Mouse (Mus musculus) midbrain, postnatal 0 days (tissue): ENCODE results near the gene Tescl. TPM values are rescaled to one million over a fixed set of nuclear protein-coding genes. Genes with fewer than 3 reads are reported as not detected.

Experiments used
- ATAC-seq: fragments of 200-750 bp; cut with Nextera tagmentation; 2 replicates; pipeline ENCODE4 v1.8.0; 2017; ENCODE audit warnings: moderate number of reproducible peaks, mild to moderate bottlenecking, moderate TSS enrichment, moderate library complexity; ENCODE audit not compliant: low FRiP score
- DNase-seq: peaks from one replicate; pipeline ENCODE4 v3.0.0-alpha.2; 2015; ENCODE audit warnings: low spot score
- H3K27ac ChIP-seq: fragments of 300-500 bp; sonication (generic); 2 replicates; pipeline ENCODE4 v1.5.1; 2014; ENCODE audit warnings: low read depth, mild to moderate bottlenecking, low read length, mixed read lengths
- H3K27me3 ChIP-seq: fragments of 300-500 bp; sonication (generic); 2 replicates; pipeline ENCODE4 v1.6.1; 2014; ENCODE audit warnings: low read length, control low read depth, mixed read lengths; ENCODE audit not compliant: insufficient read depth
- H3K36me3 ChIP-seq: fragments of 300-500 bp; sonication (generic); 2 replicates; pipeline ENCODE4 v1.6.1; 2014; ENCODE audit warnings: low read length, control low read depth, mixed read lengths; ENCODE audit not compliant: insufficient read depth
- H3K4me1 ChIP-seq: fragments of 300-500 bp; sonication (generic); 2 replicates; pipeline ENCODE4 v1.6.1; 2014; ENCODE audit warnings: mild to moderate bottlenecking, control low read depth, antibody characterized with exemption, low read length, mixed read lengths; ENCODE audit not compliant: insufficient read depth
- H3K4me2 ChIP-seq: fragments of 300-500 bp; sonication (generic); 2 replicates; pipeline ENCODE4 v1.6.1; 2014; ENCODE audit warnings: low read depth, mild to moderate bottlenecking, low read length, mixed read lengths; ENCODE audit not compliant: poor library complexity, severe bottlenecking
- H3K4me3 ChIP-seq: fragments of 300-500 bp; sonication (generic); 2 replicates; pipeline ENCODE4 v1.5.1; 2014; ENCODE audit warnings: low read depth, mild to moderate bottlenecking, low read length, moderate library complexity
- H3K9ac ChIP-seq: fragments of 300-500 bp; sonication (generic); replicated peaks from 2 replicates; pipeline ENCODE4 v1.6.1; 2014; ENCODE audit warnings: mild to moderate bottlenecking, low read length, moderate library complexity, mixed read lengths; ENCODE audit not compliant: poor library complexity, severe bottlenecking
- H3K9me3 ChIP-seq: fragments of 300-500 bp; sonication (generic); 2 replicates; pipeline ENCODE4 v1.6.1; 2016; ENCODE audit warnings: low read length, control low read depth
- CTCF ChIP-seq: IDR thresholded peaks from 2 replicates; pipeline ENCODE4 v1.5.1; 2016; ENCODE audit warnings: antibody characterized with exemption, mild to moderate bottlenecking
- whole genome bisulfite sequencing: fragments of 180-500 bp; shearing (Covaris S2); extraction: QIAGEN DNeasy Blood & Tissue Kit; methylation state at CpG from one replicate; pipeline ENCODE4 v1.1.7; 2014; 5-methylcytosine and 5-hydroxymethylcytosine counted together
- polyA plus RNA-seq: library from polyadenylated mRNA; unstranded; fragments of >200 nt; fragmentation: Nextera tagmentation; extraction: Ambion mirVana; gene quantifications from 2 replicates; pipeline ENCODE4 v1.2.1, GENCODE M21; 2015
- total RNA-seq: library from RNA; depleted of rRNA; stranded (reverse); fragments of >200 nt; gene quantifications from 2 replicates; pipeline ENCODE4 v1.2.3, GENCODE M21; 2014

Gene Tescl
- total and polyA plus RNA-seq, 2 experiments from 2014 or later, result 0.19 TPM; not detected in 1

- H3K27ac ChIP-seq, result no peak overlapping the region
- no peaks in the 10 kb centered on the region for H3K9me3 ChIP-seq
- ATAC-seq, result no peak
- no peak overlapping the region for H3K9ac ChIP-seq
- H3K36me3 ChIP-seq, result no peaks in the 10 kb centered on the region
- peak; percentile 53 for TF ChIP-seq CTCF
- H3K27me3 ChIP-seq, result peaks cover 7% of the 10 kb centered on the region; the same call in 1 of the 2 replicates
- H3K4me1 ChIP-seq, result no peaks in the 10 kb centered on the region
- 9% methylated on average over 37 of the region's 49 CpGs for WGBS
- peak overlapping the region; percentile 18 for H3K4me2 ChIP-seq
- DNase-seq, result no peak
- peak overlapping the region; percentile 1; the same call in 1 of the 2 replicates for H3K4me3 ChIP-seq
Measured at GRCm38 (mm10) chr7:24377091-24377865, 43.5 kb upstream of the Tescl start.

DNA sequence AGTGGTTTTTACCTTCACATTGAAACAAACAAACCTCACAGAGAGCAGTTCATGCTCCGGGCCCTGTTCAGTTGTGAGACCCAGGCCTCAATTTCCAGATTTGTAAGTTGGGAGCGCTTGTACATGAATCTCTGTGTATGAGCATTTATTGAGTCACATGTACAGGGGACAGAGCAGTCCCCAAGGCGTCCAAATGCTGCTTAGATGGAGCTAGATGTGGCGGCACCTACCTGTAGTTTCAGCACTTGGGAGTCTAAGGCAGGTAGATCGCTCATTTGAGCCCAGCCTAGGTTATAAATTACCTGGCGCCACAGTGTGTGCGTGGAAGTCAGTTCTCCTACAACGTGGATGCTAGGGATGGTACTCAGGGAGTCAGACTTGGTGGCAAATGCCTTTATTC is 42.7 kb upstream of the Tescl start:
- 85% methylated on average over 8 of the region's 8 CpGs for WGBS
- Histone ChIP-seq H3K4me1 (no peaks in the 10 kb centered on the region), H3K27me3 (peaks cover 7% of the 10 kb centered on the region; the same call in 1 of the 2 replicates), H3K9ac (no peak overlapping the region), H3K36me3 (no peaks in the 10 kb centered on the region), H3K4me2 (no peak overlapping the region), H3K4me3 (no peak overlapping the region), H3K27ac (no peak overlapping the region), H3K9me3 (no peaks in the 10 kb centered on the region)
- no peak for TF ChIP-seq CTCF
- ATAC-seq (no peak), DNase-seq (no peak)

GRCm38 (mm10) chr7:24373538-24374379 is 40.0 kb upstream of the Tescl start:
- Histone ChIP-seq H3K4me1 (no peaks in the 10 kb centered on the region), H3K9me3 (no peaks in the 10 kb centered on the region), H3K36me3 (no peaks in the 10 kb centered on the region), H3K9ac (no peak overlapping the region), H3K27me3 (peaks cover 7% of the 10 kb centered on the region; the same call in 1 of the 2 replicates), H3K27ac (no peak overlapping the region; the same call in 1 of the 2 replicates), H3K4me3 (no peak overlapping the region), H3K4me2 (no peak overlapping the region)
- 29% methylated on average over 15 of the region's 20 CpGs for WGBS
- ATAC-seq (peak; percentile 60), DNase-seq (peak; percentile 58)
- no peak for TF ChIP-seq CTCF

DNA sequence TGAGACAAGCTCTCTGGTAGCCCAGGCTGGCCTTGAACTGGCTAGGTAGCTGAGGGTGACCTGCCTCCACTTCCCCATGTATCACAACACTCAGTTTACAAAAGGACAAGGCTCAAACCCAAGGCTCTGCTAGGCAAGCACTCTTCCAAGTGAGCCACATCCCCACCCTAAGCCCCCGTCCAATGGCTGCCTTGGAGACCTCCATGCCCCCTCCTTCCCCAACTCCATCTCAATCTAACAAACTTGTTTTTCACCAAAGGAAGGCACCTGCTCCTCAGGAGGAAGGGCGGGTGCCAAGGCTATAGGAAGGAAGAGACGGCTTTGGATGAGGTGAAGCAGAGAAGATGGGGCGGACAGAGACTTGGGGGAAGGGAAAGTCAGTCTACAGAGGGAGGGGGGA is 39.0 kb upstream of the Tescl start:
- Histone ChIP-seq H3K9ac (no peak overlapping the region), H3K9me3 (no peaks in the 10 kb centered on the region), H3K4me3 (no peak overlapping the region), H3K36me3 (no peaks in the 10 kb centered on the region), H3K27me3 (peaks cover 7% of the 10 kb centered on the region; the same call in 1 of the 2 replicates), H3K4me1 (no peaks in the 10 kb centered on the region), H3K27ac (no peak overlapping the region), H3K4me2 (no peak overlapping the region)
- no peak for TF ChIP-seq CTCF
- ATAC-seq, result no peak
- 79% methylated on average over 4 of the region's 4 CpGs for WGBS
- DNase-seq, result no peak

GRCm38 (mm10) chr7:24372300-24372699 is 38.6 kb upstream of the Tescl start:
- H3K27ac ChIP-seq, result no peak overlapping the region
- TF ChIP-seq CTCF, result no peak

GRCm38 (mm10) chr7:24371809-24372145 is 38.0 kb upstream of the Tescl start:
- Histone ChIP-seq H3K9me3 (no peaks in the 10 kb centered on the region), H3K4me2 (no peak overlapping the region), H3K9ac (no peak overlapping the region), H3K4me3 (no peak overlapping the region), H3K4me1 (no peaks in the 10 kb centered on the region), H3K27me3 (peaks cover 3% of the 10 kb centered on the region; the same call in 1 of the 2 replicates), H3K27ac (no peak overlapping the region), H3K36me3 (no peaks in the 10 kb centered on the region)
- ATAC-seq (no peak), DNase-seq (no peak)
- TF ChIP-seq CTCF, result no peak
- WGBS, result 71% methylated on average over 3 of the region's 3 CpGs

More at GRCm38 (mm10) chr7:24372300-24372699, 38.6 kb upstream of the Tescl start:
- H3K27me3 ChIP-seq, result peaks cover 7% of the 10 kb centered on the region; the same call in 1 of the 2 replicates
- no peaks in the 10 kb centered on the region for H3K36me3 ChIP-seq
- no peak overlapping the region for H3K4me2 ChIP-seq
- no peak for DNase-seq
- H3K4me1 ChIP-seq, result no peaks in the 10 kb centered on the region
- WGBS, result 91% methylated on average over 9 of the region's 11 CpGs
- H3K4me3 ChIP-seq, result no peak overlapping the region
- no peak overlapping the region for H3K9ac ChIP-seq
- no peak for ATAC-seq
- H3K9me3 ChIP-seq, result no peaks in the 10 kb centered on the region
